Mouse (Mus musculus) MEL (cell line): ENCODE measurements around the gene 4930426L09Rik. TPM values are rescaled to one million over a fixed set of nuclear protein-coding genes. Genes with fewer than 3 reads are reported as not detected.

Experiments
- DNase-seq: peaks from one replicate; pipeline ENCODE4 v3.0.0; 2011; ENCODE audit warnings: low read depth, low spot score
- H3K27ac ChIP-seq: 2 replicates; pipeline ENCODE4 v1.5.1; 2012; ENCODE audit warnings: low read depth, mild to moderate bottlenecking, control low read depth, low read length, moderate library complexity; ENCODE audit not compliant: control insufficient read depth
- H3K27me3 ChIP-seq, 2 experiments: fragments of 150-350 bp in 1 of 2; sonication (generic) in 1 of 2; 2 replicates each; pipeline ENCODE4 v1.6.1; 2012; ENCODE audit warnings: low read length in 2 of 2, mild to moderate bottlenecking in 2 of 2, improper control_type of control experiment in 1 of 2, moderate library complexity in 1 of 2; ENCODE audit not compliant: insufficient read depth in 2 of 2, control insufficient read depth in 1 of 2
- H3K36me3 ChIP-seq, 2 experiments: 2 replicates each; pipeline ENCODE4 v1.6.1; 2012 to 2014; ENCODE audit warnings: low read length in 2 of 2, improper control_type of control experiment in 1 of 2, inconsistent platforms in 1 of 2, mild to moderate bottlenecking in 1 of 2; ENCODE audit not compliant: insufficient read depth in 2 of 2, control insufficient read depth in 1 of 2
- H3K4me1 ChIP-seq, 2 experiments: fragments of 150-350 bp in 1 of 2; sonication (generic) in 1 of 2; 2 replicates each; pipeline ENCODE4 v1.6.1; 2012; ENCODE audit warnings: low read length in 2 of 2, improper control_type of control experiment in 1 of 2, mild to moderate bottlenecking in 1 of 2; ENCODE audit not compliant: insufficient read depth in 2 of 2, control insufficient read depth in 1 of 2
- H3K4me3 ChIP-seq, 2 experiments: fragments of 150-350 bp in 1 of 2; sonication (generic) in 1 of 2; 2 replicates each; pipeline ENCODE4 v1.5.1; 2012; ENCODE audit warnings: low read depth in 2 of 2, low read length in 2 of 2, mild to moderate bottlenecking in 2 of 2, moderate library complexity in 2 of 2, control low read depth in 1 of 2, improper control_type of control experiment in 1 of 2; ENCODE audit not compliant: control insufficient read depth in 1 of 2, insufficient read depth in 1 of 2
- H3K79me2 ChIP-seq: 2 replicates; pipeline ENCODE4 v1.6.1; 2012; ENCODE audit warnings: mild to moderate bottlenecking, low read length, moderate library complexity; ENCODE audit not compliant: control insufficient read depth, poor library complexity, insufficient read depth
- H3K9ac ChIP-seq: 2 replicates; pipeline ENCODE4 v1.6.1; 2012; ENCODE audit warnings: low read depth, mild to moderate bottlenecking, control low read depth, low read length, moderate library complexity; ENCODE audit not compliant: control insufficient read depth, poor library complexity, severe bottlenecking
- H3K9me3 ChIP-seq: fragments of 150-350 bp; sonication (generic); replicated peaks from 2 replicates; pipeline ENCODE4 v1.6.1; 2012; ENCODE audit warnings: mild to moderate bottlenecking, low read length, improper control_type of control experiment, moderate library complexity; ENCODE audit not compliant: insufficient read depth
- BHLHE40 ChIP-seq: IDR thresholded peaks from 2 replicates; pipeline ENCODE4 v1.6.1; 2012; ENCODE audit warnings: low read depth, mild to moderate bottlenecking, inconsistent platforms, low read length, improper control_type of control experiment, borderline replicate concordance
- CTCF ChIP-seq, 3 experiments: IDR thresholded peaks in 2 of 3; conservative IDR thresholded peaks in 1 of 3; 2 replicates each; pipeline ENCODE4 v1.5.1; 2011 to 2012; ENCODE audit warnings: low read length in 3 of 3, low read depth in 2 of 3, mild to moderate bottlenecking in 2 of 3, improper control_type of control experiment in 1 of 3, inconsistent platforms in 1 of 3, mixed read lengths in 1 of 3, moderate library complexity in 1 of 3; ENCODE audit not compliant: control insufficient read depth in 1 of 3, insufficient read depth in 1 of 3, poor library complexity in 1 of 3, severe bottlenecking in 1 of 3
- E2F4 ChIP-seq: IDR thresholded peaks from 2 replicates; pipeline ENCODE4 v1.6.1; 2011; ENCODE audit warnings: low read depth, low read length, improper control_type of control experiment, borderline replicate concordance
- EP300 ChIP-seq, 2 experiments: IDR thresholded peaks; 2 replicates each; pipeline ENCODE4 v1.6.1; 2011; ENCODE audit warnings: improper control_type of control experiment in 2 of 2, low read length in 2 of 2, low read depth in 1 of 2, mild to moderate bottlenecking in 1 of 2
- ETS1 ChIP-seq: IDR thresholded peaks from 2 replicates; pipeline ENCODE4 v1.6.1; 2012; ENCODE audit warnings: low read depth, mild to moderate bottlenecking, inconsistent platforms, low read length, improper control_type of control experiment, moderate library complexity
- GABPA ChIP-seq: IDR thresholded peaks from 2 replicates; pipeline ENCODE4 v1.6.1; 2012; ENCODE audit warnings: low read depth, mild to moderate bottlenecking, inconsistent platforms, low read length, improper control_type of control experiment, moderate library complexity
- GATA1 ChIP-seq: IDR thresholded peaks from 2 replicates; pipeline ENCODE4 v1.6.1; 2011; ENCODE audit warnings: low read depth, low read length, improper control_type of control experiment
- HCFC1 ChIP-seq: IDR thresholded peaks from 2 replicates; pipeline ENCODE4 v1.6.1; 2012; ENCODE audit warnings: low read depth, mild to moderate bottlenecking, inconsistent platforms, low read length, improper control_type of control experiment, moderate library complexity
- JUND ChIP-seq: IDR thresholded peaks from 2 replicates; pipeline ENCODE4 v1.6.1; 2011; ENCODE audit warnings: low read depth, mild to moderate bottlenecking, improper control_type of control experiment, low read length
- KAT2A ChIP-seq: conservative IDR thresholded peaks from 2 replicates; pipeline ENCODE4 v1.6.1; 2012; ENCODE audit warnings: low read depth, low read length, improper control_type of control experiment, inconsistent platforms
- MAX ChIP-seq: IDR thresholded peaks from 2 replicates; pipeline ENCODE4 v1.6.1; 2011; ENCODE audit warnings: low read length, improper control_type of control experiment
- MEF2A ChIP-seq: IDR thresholded peaks from 2 replicates; pipeline ENCODE4 v1.6.1; 2014; ENCODE audit warnings: low read depth, mild to moderate bottlenecking, inconsistent platforms, low read length, improper control_type of control experiment; ENCODE audit not compliant: poor library complexity, insufficient replicate concordance, severe bottlenecking; ENCODE audit errors: extremely low read depth
- MXI1 ChIP-seq: IDR thresholded peaks from 2 replicates; pipeline ENCODE4 v1.6.1; 2011; ENCODE audit warnings: mild to moderate bottlenecking, low read depth, low read length, improper control_type of control experiment
- MYB ChIP-seq: IDR thresholded peaks from 2 replicates; pipeline ENCODE4 v1.6.1; 2011; ENCODE audit warnings: mild to moderate bottlenecking, low read depth, low read length, improper control_type of control experiment
- MYC ChIP-seq: IDR thresholded peaks from 2 replicates; pipeline ENCODE4 v1.6.1; 2011; ENCODE audit warnings: low read depth, mild to moderate bottlenecking, low read length, improper control_type of control experiment, moderate library complexity
- NELFE ChIP-seq: IDR thresholded peaks from 2 replicates; pipeline ENCODE4 v1.6.1; 2011; ENCODE audit warnings: low read depth, low read length, improper control_type of control experiment
- POLR2A ChIP-seq, 2 experiments: IDR thresholded peaks; 2 replicates each; pipeline ENCODE4 v1.6.1; 2011 to 2012; ENCODE audit warnings: low read length in 2 of 2, mild to moderate bottlenecking in 2 of 2, control low read depth in 1 of 2, improper control_type of control experiment in 1 of 2, low read depth in 1 of 2, moderate library complexity in 1 of 2; ENCODE audit not compliant: control insufficient read depth in 1 of 2, insufficient read depth in 1 of 2, poor library complexity in 1 of 2
- POLR2AphosphoS2 ChIP-seq: IDR thresholded peaks from 2 replicates; pipeline ENCODE4 v1.6.1; 2011; ENCODE audit warnings: low read length, improper control_type of control experiment
- RAD21 ChIP-seq: IDR thresholded peaks from 2 replicates; pipeline ENCODE4 v1.6.1; 2011; ENCODE audit warnings: mild to moderate bottlenecking, low read depth, low read length, improper control_type of control experiment
- RCOR1 ChIP-seq: IDR thresholded peaks from 2 replicates; pipeline ENCODE4 v1.6.1; 2012; ENCODE audit warnings: low read depth, mild to moderate bottlenecking, inconsistent platforms, low read length, improper control_type of control experiment
- SIN3A ChIP-seq: IDR thresholded peaks from 2 replicates; pipeline ENCODE4 v1.6.1; 2012; ENCODE audit warnings: low read length, improper control_type of control experiment, inconsistent platforms
- TAL1 ChIP-seq: IDR thresholded peaks from 2 replicates; pipeline ENCODE4 v1.6.1; 2012; ENCODE audit warnings: mild to moderate bottlenecking, inconsistent platforms, low read length, moderate library complexity, mixed read lengths
- TBP ChIP-seq: IDR thresholded peaks from 2 replicates; pipeline ENCODE4 v1.8.0; 2011; ENCODE audit warnings: low read depth, low read length, improper control_type of control experiment
- TCF12 ChIP-seq: IDR thresholded peaks from 2 replicates; pipeline ENCODE4 v1.6.1; 2014; ENCODE audit warnings: low read depth, mild to moderate bottlenecking, inconsistent platforms, low read length, improper control_type of control experiment, moderate library complexity
- UBTF ChIP-seq: IDR thresholded peaks from 2 replicates; pipeline ENCODE4 v1.6.1; 2012; ENCODE audit warnings: low read depth, mild to moderate bottlenecking, inconsistent platforms, low read length, improper control_type of control experiment, moderate library complexity, borderline replicate concordance; ENCODE audit not compliant: insufficient read depth
- USF1 ChIP-seq: IDR thresholded peaks from 2 replicates; pipeline ENCODE4 v1.6.1; 2014; ENCODE audit warnings: low read depth, mild to moderate bottlenecking, inconsistent platforms, low read length, improper control_type of control experiment, moderate library complexity
- USF2 ChIP-seq, 2 experiments: IDR thresholded peaks; 2 replicates each; pipeline ENCODE4 v1.6.1; 2011 to 2012; ENCODE audit warnings: improper control_type of control experiment in 2 of 2, low read length in 2 of 2, borderline replicate concordance in 1 of 2, inconsistent platforms in 1 of 2, low read depth in 1 of 2, mild to moderate bottlenecking in 1 of 2; ENCODE audit not compliant: insufficient read depth in 1 of 2
- ZC3H11A ChIP-seq: IDR thresholded peaks from 2 replicates; pipeline ENCODE4 v1.6.1; 2012; ENCODE audit warnings: low read depth, mild to moderate bottlenecking, inconsistent platforms, low read length, improper control_type of control experiment
- ZKSCAN1 ChIP-seq: IDR thresholded peaks from 2 replicates; pipeline ENCODE4 v1.6.1; 2012; ENCODE audit warnings: low read depth, mild to moderate bottlenecking, inconsistent platforms, low read length, improper control_type of control experiment, moderate library complexity
- ZMIZ1 ChIP-seq: IDR thresholded peaks from 2 replicates; pipeline ENCODE4 v1.6.1; 2012; ENCODE audit warnings: low read depth, mild to moderate bottlenecking, inconsistent platforms, low read length, improper control_type of control experiment, moderate library complexity
- ZNF384 ChIP-seq: IDR thresholded peaks from 2 replicates; pipeline ENCODE4 v1.6.1; 2012; ENCODE audit warnings: low read depth, mild to moderate bottlenecking, inconsistent platforms, low read length, improper control_type of control experiment
- polyA plus RNA-seq, 2 experiments: library from polyadenylated mRNA; stranded (reverse) in 1 of 2; unstranded in 1 of 2; fragments of >175 nt in 1 of 2; fragments of >200 nt in 1 of 2; gene quantifications; 2 replicates each; pipeline versions ENCODE4 v1.2.1 to v1.2.4; 2012; ENCODE audit warnings: low replicate concordance in 2 of 2, low read depth in 1 of 2; ENCODE audit not compliant: insufficient read length in 2 of 2, insufficient read depth in 1 of 2, missing spikeins in 1 of 2
- total RNA-seq: library from RNA; depleted of rRNA; stranded (reverse); fragments of 300-350 nt; gene quantifications from 2 replicates; pipeline ENCODE4 v1.2.3, GENCODE M21; 2012

The 4930426L09Rik gene
- total and polyA plus RNA-seq, 3 experiments, result 0.12 to 0.19 TPM; not detected in 1

DNA sequence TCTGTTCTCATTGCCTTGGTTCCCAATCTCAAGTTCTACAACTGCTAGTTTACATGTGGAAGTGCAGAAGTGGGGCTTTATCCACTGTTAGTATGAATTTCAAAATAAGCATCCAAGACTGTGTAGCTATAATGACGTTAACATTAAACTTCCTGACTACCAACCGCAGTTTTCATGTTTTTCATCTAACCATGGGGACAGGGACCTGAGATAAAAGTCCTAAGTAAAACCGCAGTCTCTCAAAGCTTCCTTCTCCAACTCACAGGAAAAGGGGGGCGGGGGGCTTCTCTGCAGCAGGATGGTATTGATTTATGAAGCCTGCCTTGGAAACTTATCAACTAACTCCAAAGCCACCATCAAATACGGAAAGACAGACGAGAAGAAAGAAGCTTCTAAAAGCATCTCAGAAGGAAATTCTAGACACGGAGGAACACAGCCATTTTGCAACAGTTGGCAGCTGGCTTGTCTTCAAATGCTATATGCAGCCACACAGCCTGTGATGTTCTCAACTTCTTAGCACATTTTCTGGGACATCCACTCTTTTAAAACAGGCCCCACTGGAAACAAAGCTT is 46.0 kb upstream of the 4930426L09Rik start (continued):
- TF ChIP-seq GABPA (no peak), MYB (peak; percentile 88), EP300 (IDR thresholded peaks at IDR 0.05; ENCODE audit: low read depth in 1 of 2, low read length in 2 of 2) (peak; percentile 96 to 97), MAX (peak; percentile 67; the same call in 1 of the 2 replicates), TAL1 (peak; percentile 64), RCOR1 (peak; percentile 97), RAD21 (no peak), ZNF384 (peak; percentile 33; the same call in 1 of the 2 replicates), KAT2A (no peak), CTCF (IDR thresholded peaks at IDR 0.05 in 2 of 3, conservative IDR thresholded peaks at IDR 0.05 in 1 of 3; ENCODE audit: control insufficient read depth in 1 of 3, insufficient read depth in 1 of 3, low read depth in 2 of 3, low read length in 3 of 3, poor library complexity in 1 of 3, severe bottlenecking in 1 of 3) (no peak), POLR2A (IDR thresholded peaks at IDR 0.05; ENCODE audit: control insufficient read depth in 1 of 2, insufficient read depth in 1 of 2, low read depth in 1 of 2, low read length in 2 of 2, poor library complexity in 1 of 2) (0 out of 4 replicates have a peak, but pooled peaks of 1 of the 2 experiments have one; percentile 26), MXI1 (peak; percentile 86), ZC3H11A (no peak), JUND (0 out of 2 replicates have a peak, but pooled peaks have one; percentile 50)
- TF ChIP-seq, all 39 proteins: peak for 24

- Histone ChIP-seq H3K27me3 (no peaks in the 10 kb centered on the region), H3K9ac (peak overlapping the region; percentile 48), H3K4me3 (peak overlapping the region in 1 of 2 experiments; percentile 1; a peak in 1 of 4 replicates), H3K79me2 (peaks cover 36% of the 10 kb centered on the region), H3K4me1 (peaks cover 62 to 79% of the 10 kb centered on the region in 2 experiments), H3K9me3 (no peaks in the 10 kb centered on the region), H3K36me3 (peaks cover 0 to 76% of the 10 kb centered on the region in 2 experiments; a peak in 2 of 4 replicates), H3K27ac (peak overlapping the region; percentile 97)
- peak; percentile 71 for DNase-seq
- TF ChIP-seq MYC (peak; percentile 97), TAL1 (peak; percentile 87), MEF2A (peak; percentile 20; the same call in 1 of the 2 replicates), ZMIZ1 (no peak), POLR2AphosphoS2 (0 out of 2 replicates have a peak, but pooled peaks have one; percentile 31), ETS1 (peak; percentile 90), HCFC1 (0 out of 2 replicates have a peak, but pooled peaks have one; percentile 7), TBP (peak; percentile 32; the same call in 1 of the 2 replicates), SIN3A (peak; percentile 94), USF2 (IDR thresholded peaks at IDR 0.05; ENCODE audit: borderline replicate concordance in 1 of 2, insufficient read depth in 1 of 2, low read depth in 1 of 2, low read length in 2 of 2) (0 out of 4 replicates have a peak, but pooled peaks of 1 of the 2 experiments have one; percentile 16), NELFE (no peak), MAX (peak; percentile 96), E2F4 (no peak), MXI1 (peak; percentile 98), MYB (peak; percentile 62; the same call in 1 of the 2 replicates), GATA1 (peak; percentile 89), EP300 (IDR thresholded peaks at IDR 0.05; ENCODE audit: low read depth in 1 of 2, low read length in 2 of 2) (peak; percentile 89 to 95), UBTF (no peak), ZKSCAN1 (no peak), USF1 (peak; percentile 80), BHLHE40 (peak; percentile 94), TCF12 (peak; percentile 91)
- TF ChIP-seq, all 39 proteins: peak for 17
Measured at GRCm38 (mm10) chr2:18954422-18954821, 43.7 kb upstream of the 4930426L09Rik start.
